Mouse (Mus musculus) kidney, embryonic 14.5 days (tissue): ENCODE measurements around the gene Trub1. TPM values are rescaled to one million over a fixed set of nuclear protein-coding genes. Genes with fewer than 3 reads are reported as not detected.

Experiments
- ATAC-seq: fragments of 200-750 bp; cut with Nextera tagmentation; 2 replicates; pipeline ENCODE4 v1.8.0; 2017; ENCODE audit warnings: moderate number of reproducible peaks, mild to moderate bottlenecking, moderate TSS enrichment, moderate library complexity; ENCODE audit not compliant: low FRiP score, low TSS enrichment
- H3K27ac ChIP-seq: fragments of 300-500 bp; sonication (generic); 2 replicates; pipeline ENCODE4 v1.5.1; 2014; ENCODE audit warnings: low read depth, mild to moderate bottlenecking, low read length, moderate library complexity, mixed read lengths
- H3K27me3 ChIP-seq: fragments of 300-500 bp; sonication (generic); 2 replicates; pipeline ENCODE4 v1.6.1; 2014; ENCODE audit warnings: mild to moderate bottlenecking, low read length; ENCODE audit not compliant: control insufficient read depth, insufficient read depth
- H3K36me3 ChIP-seq: fragments of 300-500 bp; sonication (generic); 2 replicates; pipeline ENCODE4 v1.6.1; 2014; ENCODE audit warnings: low read length, mixed read lengths; ENCODE audit not compliant: control insufficient read depth, insufficient read depth
- H3K4me1 ChIP-seq: fragments of 300-500 bp; sonication (generic); 2 replicates; pipeline ENCODE4 v1.6.1; 2014; ENCODE audit warnings: low read length, mixed read lengths; ENCODE audit not compliant: control insufficient read depth, insufficient read depth
- H3K4me2 ChIP-seq: fragments of 300-500 bp; sonication (generic); replicated peaks from 2 replicates; pipeline ENCODE4 v1.6.1; 2014; ENCODE audit warnings: low read depth, mild to moderate bottlenecking, low read length
- H3K4me3 ChIP-seq: fragments of 300-500 bp; sonication (generic); 2 replicates; pipeline ENCODE4 v1.5.1; 2014; ENCODE audit warnings: mild to moderate bottlenecking, low read length
- H3K9ac ChIP-seq: fragments of 300-500 bp; sonication (generic); 2 replicates; pipeline ENCODE4 v1.6.1; 2014; ENCODE audit warnings: low read depth, mild to moderate bottlenecking, low read length, moderate library complexity
- H3K9me3 ChIP-seq: fragments of 300-500 bp; sonication (generic); 2 replicates; pipeline ENCODE4 v1.6.1; 2016; ENCODE audit warnings: low read length; ENCODE audit not compliant: control insufficient read depth
- WGBS: fragments of 180-500 bp; shearing (Covaris S2); extraction: QIAGEN DNeasy Blood & Tissue Kit; methylation state at CpG from one replicate; pipeline ENCODE4 v1.1.7; 2014; 5-methylcytosine and 5-hydroxymethylcytosine counted together
- polyA plus RNA-seq: library from polyadenylated mRNA; unstranded; fragments of >200 nt; fragmentation: Nextera tagmentation; extraction: Ambion mirVana; gene quantifications from 2 replicates; pipeline ENCODE4 v1.2.1, GENCODE M21; 2014

Trub1 gene
- polyA plus RNA-seq, 1 experiment from 2014 or later: 33.9 TPM

DNA sequence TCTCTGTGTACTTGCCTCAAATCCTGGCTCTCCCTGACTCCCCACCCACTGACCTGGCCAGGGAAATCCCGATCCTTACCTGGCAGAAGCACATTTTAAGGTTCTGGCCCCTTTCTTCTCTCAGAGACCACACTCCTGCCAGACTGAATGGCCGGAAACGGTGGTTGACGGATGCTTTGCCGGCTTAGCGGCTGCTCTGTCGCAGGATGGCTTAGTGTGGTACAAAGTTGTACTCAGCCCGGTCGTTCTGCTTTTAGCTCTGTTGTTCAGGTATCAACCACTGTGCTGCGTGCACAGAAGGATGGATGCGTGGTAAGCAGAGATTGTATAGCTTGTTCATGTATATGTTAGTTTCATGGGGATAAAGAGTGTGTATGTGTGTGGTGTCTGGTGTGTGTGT lies 25.3 kb downstream of the Trub1 start:
- Histone ChIP-seq H3K4me2 (no peak overlapping the region), H3K27me3 (no peaks in the 10 kb centered on the region), H3K27ac (no peak overlapping the region), H3K9ac (no peak overlapping the region), H3K9me3 (no peaks in the 10 kb centered on the region), H3K4me3 (no peak overlapping the region), H3K4me1 (0 out of 2 replicates have a peak, but pooled peaks cover 4% of the 10 kb centered on the region), H3K36me3 (peaks cover 6% of the 10 kb centered on the region; the same call in 1 of the 2 replicates)
- ATAC-seq: no peak
- 79% methylated on average over 11 of the region's 11 CpGs for WGBS

DNA sequence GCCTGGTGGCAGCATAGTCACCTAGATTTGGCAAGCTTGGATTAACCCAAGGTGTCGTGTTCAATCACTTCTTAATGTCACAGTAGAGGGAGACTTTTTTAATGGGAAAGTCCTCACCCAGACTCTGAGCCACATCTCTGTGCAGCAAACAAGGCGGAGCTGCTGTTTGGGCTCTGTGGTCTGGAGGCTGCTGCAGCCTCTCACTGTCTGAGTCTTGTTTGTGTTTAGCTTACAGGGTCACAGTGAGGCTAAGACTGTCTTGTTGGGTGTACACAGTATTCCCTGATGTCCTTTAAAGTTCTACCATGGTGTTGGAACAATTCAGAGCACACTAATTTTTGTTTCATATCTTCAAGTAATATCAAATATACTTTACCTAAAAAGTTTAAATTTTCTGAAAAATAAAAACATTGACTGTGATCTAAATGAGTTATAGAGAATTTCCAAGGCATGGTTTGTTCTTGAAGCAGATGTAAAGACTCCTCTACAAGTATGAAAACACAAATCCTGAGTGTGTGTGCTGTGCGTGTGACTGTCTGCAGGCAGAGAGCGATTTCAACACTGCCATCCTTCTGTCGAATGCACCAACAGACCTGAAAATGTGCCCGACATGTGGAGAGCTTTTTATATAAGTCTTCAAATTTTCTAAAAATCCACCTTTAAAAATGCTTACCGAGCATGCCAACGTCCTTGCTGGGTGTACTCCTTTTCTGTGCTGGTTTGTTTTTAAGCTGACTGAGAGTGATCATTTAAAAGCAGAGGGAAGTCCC lies 27.4 kb downstream of the Trub1 start:
- H3K36me3 ChIP-seq: peaks cover 2% of the 10 kb centered on the region; the same call in 1 of the 2 replicates
- no peak overlapping the region for H3K4me2 ChIP-seq
- no peak overlapping the region for H3K27ac ChIP-seq
- 0 out of 2 replicates have a peak, but pooled peaks cover 4% of the 10 kb centered on the region for H3K4me1 ChIP-seq
- no peak for ATAC-seq
- 0 out of 2 replicates have a peak, but pooled peaks cover 3% of the 10 kb centered on the region for H3K9me3 ChIP-seq
- WGBS: 65% methylated on average over 8 of the region's 8 CpGs
- no peak overlapping the region for H3K4me3 ChIP-seq
- H3K27me3 ChIP-seq: no peaks in the 10 kb centered on the region
- H3K9ac ChIP-seq: no peak overlapping the region; the same call in 1 of the 2 replicates

DNA sequence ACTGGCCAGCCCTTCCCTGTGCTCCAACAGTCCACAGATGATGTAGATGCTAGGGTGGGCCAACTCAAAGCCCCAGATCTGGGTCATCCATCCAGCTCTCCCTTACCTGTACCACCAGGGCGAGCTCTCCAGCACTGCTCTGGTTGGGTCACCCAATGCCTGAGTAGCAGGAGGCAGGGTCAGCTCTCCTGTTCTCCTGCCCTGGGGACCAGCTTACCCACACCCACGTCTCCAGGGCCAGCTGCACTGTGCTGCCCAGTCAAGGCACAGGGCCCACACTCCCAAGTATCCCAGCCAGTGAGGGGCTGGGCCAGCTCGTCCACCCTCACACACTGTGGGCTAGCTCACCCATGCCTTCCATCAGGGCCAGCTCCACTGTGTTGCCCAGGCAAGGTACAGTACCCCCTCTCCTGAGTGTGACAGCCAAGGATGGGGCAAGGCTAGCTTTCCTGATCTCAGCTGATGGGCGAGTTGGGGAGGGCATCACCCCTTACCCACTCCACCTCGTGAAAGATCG lies 29.1 kb downstream of the Trub1 start:
- H3K4me2 ChIP-seq: no peak overlapping the region
- H3K27me3 ChIP-seq: no peaks in the 10 kb centered on the region
- H3K36me3 ChIP-seq: peaks cover 2% of the 10 kb centered on the region; the same call in 1 of the 2 replicates
- ATAC-seq: peak; percentile 26; the same call in 1 of the 2 replicates
- H3K27ac ChIP-seq: no peak overlapping the region
- 0 out of 2 replicates have a peak, but pooled peaks cover 4% of the 10 kb centered on the region for H3K4me1 ChIP-seq
- WGBS: 94% methylated on average over 6 of the region's 6 CpGs
- no peak overlapping the region for H3K4me3 ChIP-seq
- H3K9me3 ChIP-seq: 0 out of 2 replicates have a peak, but pooled peaks cover 3% of the 10 kb centered on the region
- no peak overlapping the region for H3K9ac ChIP-seq

DNA sequence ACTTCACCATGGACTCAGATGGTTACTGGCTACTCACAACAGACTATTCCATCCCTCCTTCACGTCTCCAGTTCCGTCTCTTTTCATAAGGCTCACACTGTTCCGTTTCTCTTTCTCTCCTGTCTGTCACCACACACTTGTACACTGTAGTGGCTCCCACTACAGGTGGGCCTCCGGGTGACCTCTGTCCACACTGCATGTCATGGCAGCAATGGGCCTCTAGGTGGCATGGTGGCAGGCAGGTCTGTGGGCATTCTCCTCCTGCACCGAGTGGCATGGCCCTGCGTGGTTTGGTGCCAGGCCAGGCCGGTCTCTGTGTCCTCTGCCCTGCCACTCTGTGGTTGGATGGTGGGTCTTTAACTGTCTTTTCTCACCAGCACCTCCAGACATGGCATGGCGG lies 30.1 kb downstream of the Trub1 start:
- Histone ChIP-seq H3K36me3 (peaks cover 2% of the 10 kb centered on the region; the same call in 1 of the 2 replicates), H3K27ac (no peak overlapping the region), H3K4me1 (peaks cover 14% of the 10 kb centered on the region; the same call in 1 of the 2 replicates), H3K4me3 (no peak overlapping the region), H3K9me3 (0 out of 2 replicates have a peak, but pooled peaks cover 3% of the 10 kb centered on the region), H3K27me3 (no peaks in the 10 kb centered on the region), H3K4me2 (no peak overlapping the region), H3K9ac (no peak overlapping the region)
- no peak for ATAC-seq
- 84% methylated on average over 8 of the region's 8 CpGs for WGBS

DNA sequence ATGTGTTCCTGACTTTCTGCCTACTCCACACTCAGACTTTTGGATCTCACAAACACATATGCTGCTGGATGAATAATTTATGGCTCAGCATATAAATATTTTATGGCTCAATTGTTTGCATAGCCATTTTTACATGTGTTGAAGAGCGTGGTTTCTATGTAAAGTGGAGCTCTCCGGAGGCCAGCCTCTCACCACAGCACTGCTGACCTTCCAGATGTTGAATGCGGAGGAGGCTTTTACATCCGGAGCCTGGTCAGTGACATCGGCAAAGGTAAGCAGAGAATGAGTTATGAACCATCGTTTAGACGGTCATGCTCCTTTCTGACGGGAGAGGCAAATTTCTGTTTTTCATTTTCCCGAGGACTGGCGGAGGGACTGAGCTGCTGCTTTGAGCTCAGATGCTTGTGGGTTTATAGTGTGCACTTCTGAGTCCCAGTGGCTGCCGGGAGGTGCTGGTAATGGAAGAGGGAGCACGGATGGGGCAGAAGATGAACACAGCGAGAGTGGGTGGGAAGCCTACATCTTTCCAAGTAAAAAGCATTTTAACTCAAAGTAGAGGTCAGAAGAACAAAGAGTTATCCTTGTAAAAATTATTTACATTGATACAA lies 34.4 kb downstream of the Trub1 start:
- peak overlapping the region; percentile 32 for H3K27ac ChIP-seq
- H3K4me2 ChIP-seq: no peak overlapping the region; the same call in 1 of the 2 replicates
- H3K9ac ChIP-seq: no peak overlapping the region

DNA sequence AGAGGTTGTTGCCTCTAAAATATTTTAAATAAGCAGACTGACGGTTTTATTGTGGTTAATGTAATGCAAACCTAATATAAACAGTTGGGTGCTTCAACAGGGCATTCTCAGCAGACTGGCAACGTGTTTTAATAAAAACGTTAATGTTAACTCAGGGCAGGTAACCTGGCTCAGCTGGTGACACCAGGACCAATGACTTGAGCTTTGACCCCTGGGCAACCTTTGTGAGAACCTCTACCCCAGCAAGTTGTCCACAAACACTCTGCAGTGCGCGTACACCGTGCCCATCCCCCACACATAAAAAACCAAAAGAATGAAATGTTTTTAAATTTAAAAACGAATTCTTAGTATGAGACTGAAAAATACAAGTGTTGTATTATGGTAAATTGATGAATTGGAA lies 36.8 kb downstream of the Trub1 start:
- Histone ChIP-seq H3K9me3 (no peaks in the 10 kb centered on the region), H3K27me3 (no peaks in the 10 kb centered on the region), H3K4me2 (no peak overlapping the region), H3K27ac (no peak overlapping the region), H3K4me1 (peaks cover 21% of the 10 kb centered on the region; the same call in 1 of the 2 replicates), H3K36me3 (peaks cover 4% of the 10 kb centered on the region; the same call in 1 of the 2 replicates), H3K9ac (no peak overlapping the region), H3K4me3 (no peak overlapping the region)
- no peak for ATAC-seq
- WGBS: 62% methylated on average over 7 of the region's 7 CpGs

More for the DNA sequence above, 34.4 kb downstream of the Trub1 start:
- Histone ChIP-seq H3K27me3 (no peaks in the 10 kb centered on the region), H3K4me1 (peaks cover 21% of the 10 kb centered on the region; the same call in 1 of the 2 replicates), H3K36me3 (peaks cover 4% of the 10 kb centered on the region; the same call in 1 of the 2 replicates), H3K4me3 (no peak overlapping the region), H3K9me3 (0 out of 2 replicates have a peak, but pooled peaks cover 3% of the 10 kb centered on the region)
- peak; percentile 51 for ATAC-seq
- WGBS: 26% methylated on average over 13 of the region's 13 CpGs

DNA sequence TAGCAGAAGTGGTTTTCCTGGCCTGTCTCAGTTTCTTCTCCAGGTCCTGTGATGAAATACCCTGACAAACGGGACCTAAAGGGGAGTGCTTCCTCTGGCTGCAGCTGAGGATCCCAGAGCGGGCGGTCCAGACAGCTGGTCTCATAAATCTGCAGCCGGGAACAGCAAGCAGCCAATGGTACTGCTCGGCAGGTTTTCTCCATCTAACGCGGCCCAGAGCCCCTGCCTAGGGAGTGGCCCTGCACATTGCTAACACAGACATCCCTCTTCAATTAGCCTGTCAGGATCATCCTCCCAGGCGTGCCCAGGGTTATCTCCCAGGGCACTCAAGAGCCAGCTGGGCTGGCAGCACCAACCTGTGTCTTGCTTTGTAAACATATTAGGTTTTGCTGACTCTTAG lies 38.3 kb downstream of the Trub1 start:
- H3K9me3 ChIP-seq: no peaks in the 10 kb centered on the region
- H3K9ac ChIP-seq: no peak overlapping the region
- WGBS: 10% methylated on average over 8 of the region's 8 CpGs
- no peak overlapping the region for H3K4me3 ChIP-seq
- ATAC-seq: peak; percentile 89
- H3K4me1 ChIP-seq: peaks cover 21% of the 10 kb centered on the region; the same call in 1 of the 2 replicates
- H3K27ac ChIP-seq: peak overlapping the region; percentile 1; the same call in 1 of the 2 replicates
- H3K27me3 ChIP-seq: no peaks in the 10 kb centered on the region
- H3K4me2 ChIP-seq: no peak overlapping the region; the same call in 1 of the 2 replicates
- peaks cover 4% of the 10 kb centered on the region; the same call in 1 of the 2 replicates for H3K36me3 ChIP-seq

DNA sequence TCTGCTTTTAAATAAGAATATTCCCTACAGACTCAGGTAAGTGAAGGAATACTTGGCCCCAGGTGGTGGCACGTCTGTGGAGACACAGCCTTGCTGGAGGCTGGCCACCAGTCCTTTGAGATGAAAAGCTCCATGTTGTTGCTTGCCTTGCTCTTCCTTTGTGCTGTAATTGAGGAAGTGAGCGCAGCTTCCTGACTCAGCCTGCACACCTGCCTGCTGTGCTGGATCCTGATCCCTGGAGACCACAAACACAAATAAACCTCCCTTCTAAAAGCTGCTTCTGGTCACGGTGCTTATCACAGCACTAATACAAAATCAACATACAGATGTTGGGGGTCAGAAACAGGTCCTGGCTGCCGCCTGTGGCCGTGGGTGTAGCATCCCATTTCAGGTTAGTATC lies 41.3 kb downstream of the Trub1 start:
- 68% methylated on average over 5 of the region's 5 CpGs for WGBS
- H3K27ac ChIP-seq: no peak overlapping the region
- no peak overlapping the region for H3K4me2 ChIP-seq
- peaks cover 3% of the 10 kb centered on the region; the same call in 1 of the 2 replicates for H3K36me3 ChIP-seq
- H3K4me3 ChIP-seq: no peak overlapping the region
- ATAC-seq: no peak
- H3K9ac ChIP-seq: no peak overlapping the region
- H3K4me1 ChIP-seq: peaks cover 5% of the 10 kb centered on the region; the same call in 1 of the 2 replicates
- no peaks in the 10 kb centered on the region for H3K27me3 ChIP-seq
- no peaks in the 10 kb centered on the region for H3K9me3 ChIP-seq
